In genomic region chr5:107269006-107269328, GRCm38 (mm10) we compare ENCODE assay signal across 7 mouse cellular contexts. TPM values are rescaled to one million over a fixed set of nuclear protein-coding genes. Genes with fewer than 3 reads are reported as not detected.
A peak's percentile ranks its signal among the peaks of the same experiment; 100 is the strongest.
DNase-seq lines count a peak whose midpoint lies in the region; ATAC-seq lines count a peak whose summit lies in the region.

No protein-coding gene starts in this region.

- 0 out of 2 replicates have a peak overlapping the region, but pooled peaks have one; percentile 22 for H3K27ac ChIP-seq in hindbrain, embryonic 14.5 days
- no peak overlapping the region for H3K27ac ChIP-seq in hindbrain, embryonic 11.5 days (ENCODE audit: low read depth, low read length)
- no peak overlapping the region; the same call in 1 of the 2 replicates for H3K27ac ChIP-seq in embryonic facial prominence, embryonic 11.5 days (replicated peaks; ENCODE audit: low read depth, low read length)
- H3K27ac ChIP-seq in neural tube, embryonic 15.5 days (replicated peaks), result peak overlapping the region; percentile 58

- no peaks in the 10 kb centered on the region for H3K9me3 ChIP-seq in hindbrain, embryonic 14.5 days (ENCODE audit: control insufficient read depth, low read length)
- H3K9me3 ChIP-seq in hindbrain, embryonic 11.5 days (ENCODE audit: control insufficient read depth, low read length), result no peaks in the 10 kb centered on the region
- no peaks in the 10 kb centered on the region for H3K9me3 ChIP-seq in embryonic facial prominence, embryonic 11.5 days (replicated peaks; ENCODE audit: control insufficient read depth, low read length)
- H3K9me3 ChIP-seq in neural tube, embryonic 15.5 days (replicated peaks), result no peaks in the 10 kb centered on the region

- no peak for DNase-seq in hindbrain, embryonic 14.5 days (ENCODE audit: low spot score)
- DNase-seq in hindbrain, embryonic 11.5 days (ENCODE audit: low spot score), result no peak
- DNase-seq in embryonic facial prominence, embryonic 11.5 days (ENCODE audit: low spot score), result peak; percentile 68
- peak; percentile 65 for DNase-seq in kidney, postnatal 14 days
- no peak for DNase-seq in layer of hippocampus, postnatal 10 days (ENCODE audit: low spot score in 2 of 2)

- H3K9ac ChIP-seq in hindbrain, embryonic 14.5 days, result no peak overlapping the region
- H3K9ac ChIP-seq in hindbrain, embryonic 11.5 days (ENCODE audit: low read depth, low read length), result no peak overlapping the region
- H3K9ac ChIP-seq in embryonic facial prominence, embryonic 11.5 days (replicated peaks; ENCODE audit: low read length), result no peak overlapping the region
- H3K9ac ChIP-seq in neural tube, embryonic 15.5 days (replicated peaks), result no peak overlapping the region; the same call in 1 of the 2 replicates

- no peak overlapping the region for H3K4me3 ChIP-seq in hindbrain, embryonic 14.5 days (replicated peaks; ENCODE audit: low read length)
- no peak overlapping the region for H3K4me3 ChIP-seq in hindbrain, embryonic 11.5 days (ENCODE audit: low read depth, low read length)
- H3K4me3 ChIP-seq in embryonic facial prominence, embryonic 11.5 days (ENCODE audit: low read depth, low read length), result no peak overlapping the region
- no peak overlapping the region for H3K4me3 ChIP-seq in neural tube, embryonic 15.5 days (replicated peaks)

- H3K4me1 ChIP-seq in hindbrain, embryonic 14.5 days (replicated peaks; ENCODE audit: control insufficient read depth, insufficient read depth, low read length), result peaks cover 8% of the 10 kb centered on the region
- 0 out of 2 replicates have a peak, but pooled peaks cover 2% of the 10 kb centered on the region for H3K4me1 ChIP-seq in hindbrain, embryonic 11.5 days (replicated peaks; ENCODE audit: control insufficient read depth, insufficient read depth, low read length)
- 0 out of 2 replicates have a peak, but pooled peaks cover 2% of the 10 kb centered on the region for H3K4me1 ChIP-seq in embryonic facial prominence, embryonic 11.5 days (ENCODE audit: control insufficient read depth, insufficient read depth, low read length)
- peaks cover 16% of the 10 kb centered on the region for H3K4me1 ChIP-seq in neural tube, embryonic 15.5 days

- no peaks in the 10 kb centered on the region for H3K36me3 ChIP-seq in hindbrain, embryonic 14.5 days (replicated peaks; ENCODE audit: control insufficient read depth, insufficient read depth)
- H3K36me3 ChIP-seq in hindbrain, embryonic 11.5 days (ENCODE audit: control insufficient read depth, insufficient read depth, low read length), result no peaks in the 10 kb centered on the region
- H3K36me3 ChIP-seq in embryonic facial prominence, embryonic 11.5 days (replicated peaks; ENCODE audit: control insufficient read depth, insufficient read depth, low read depth, low read length), result no peaks in the 10 kb centered on the region
- H3K36me3 ChIP-seq in neural tube, embryonic 15.5 days, result no peaks in the 10 kb centered on the region

- H3K27me3 ChIP-seq in hindbrain, embryonic 14.5 days (ENCODE audit: control insufficient read depth, insufficient read depth, low read length), result no peaks in the 10 kb centered on the region
- no peaks in the 10 kb centered on the region for H3K27me3 ChIP-seq in hindbrain, embryonic 11.5 days (ENCODE audit: control insufficient read depth, insufficient read depth, low read length)
- no peaks in the 10 kb centered on the region for H3K27me3 ChIP-seq in embryonic facial prominence, embryonic 11.5 days (ENCODE audit: control insufficient read depth, insufficient read depth, low read length)
- H3K27me3 ChIP-seq in neural tube, embryonic 15.5 days (replicated peaks), result no peaks in the 10 kb centered on the region; the same call in 1 of the 2 replicates

- 0 out of 2 replicates have a peak overlapping the region, but pooled peaks have one; percentile 15 for H3K4me2 ChIP-seq in hindbrain, embryonic 14.5 days (replicated peaks)
- H3K4me2 ChIP-seq in hindbrain, embryonic 11.5 days (replicated peaks; ENCODE audit: low read depth, low read length), result no peak overlapping the region
- no peak overlapping the region for H3K4me2 ChIP-seq in embryonic facial prominence, embryonic 11.5 days (ENCODE audit: low read depth, low read length)
- H3K4me2 ChIP-seq in neural tube, embryonic 15.5 days, result peak overlapping the region; percentile 11

- ATAC-seq in hindbrain, embryonic 14.5 days (ENCODE audit: low FRiP score), result no peak
- no peak for ATAC-seq in hindbrain, embryonic 11.5 days (ENCODE audit: low FRiP score)
- ATAC-seq in embryonic facial prominence, embryonic 11.5 days (replicated peaks; ENCODE audit: insufficient number of reproducible peaks, low FRiP score, low TSS enrichment, low read depth), result peak; percentile 54
- ATAC-seq in neural tube, embryonic 15.5 days (ENCODE audit: low FRiP score), result peak; percentile 39; the same call in 1 of the 2 replicates
- ATAC-seq in activated CD4-positive, CD25-positive, alpha-beta regulatory T cell, adult 4 months, result no peak

- WGBS in hindbrain, embryonic 14.5 days, result 19% methylated on average over 6 of the region's 6 CpGs
- WGBS in hindbrain, embryonic 11.5 days, result 22% methylated on average over 6 of the region's 6 CpGs
- WGBS in embryonic facial prominence, embryonic 11.5 days, result 22% methylated on average over 6 of the region's 6 CpGs
- WGBS in neural tube, embryonic 15.5 days, result 34% methylated on average over 6 of the region's 6 CpGs

RNA-seq across cellular contexts. Expression of gene Tgfbr3, which starts 20.5 kb away (rescaled TPM):
- 7.1 TPM in 2 replicates for polyA plus RNA-seq in hindbrain, embryonic 14.5 days (2014; fragmentation: Nextera tagmentation; extraction: Ambion mirVana)
- 7.5 and 9.6 TPM in 2 replicates for polyA plus RNA-seq in hindbrain, embryonic 11.5 days (2014; fragmentation: Nextera tagmentation; extraction: Ambion mirVana)
- 10.5 and 12.3 TPM in 2 replicates for polyA plus RNA-seq in embryonic facial prominence, embryonic 11.5 days (2014; fragmentation: Nextera tagmentation; extraction: Ambion mirVana)
- polyA plus RNA-seq in neural tube, embryonic 15.5 days (2015; fragmentation: Nextera tagmentation; extraction: Ambion mirVana), result 6.6 and 10.1 TPM in 2 replicates
- total RNA-seq in layer of hippocampus, postnatal 10 days (2021), result 10 to 100 TPM; 12.7 to 13.6 TPM
- polyA plus RNA-seq in activated CD4-positive, CD25-positive, alpha-beta regulatory T cell, adult 4 months (2017; shearing (Covaris generic)), result 1 to 10 TPM; 4.0 to 8.2 TPM

Comparison
In these comparisons a context has a peak if more than half of its experiments do, and no peak if none do; other contexts are left out.
1. H3K27ac ChIP-seq: peak in hindbrain, embryonic 14.5 days (single experiment) and neural tube, embryonic 15.5 days (single experiment); none in hindbrain, embryonic 11.5 days (single experiment) and embryonic facial prominence, embryonic 11.5 days (single experiment).
2. H3K4me2 ChIP-seq: peak in hindbrain, embryonic 14.5 days (single experiment) and neural tube, embryonic 15.5 days (single experiment); none in hindbrain, embryonic 11.5 days (single experiment) and embryonic facial prominence, embryonic 11.5 days (single experiment).
3. ATAC-seq: peak in embryonic facial prominence, embryonic 11.5 days (single experiment) and neural tube, embryonic 15.5 days (single experiment); none in hindbrain, embryonic 14.5 days (single experiment), hindbrain, embryonic 11.5 days (single experiment) and activated CD4-positive, CD25-positive, alpha-beta regulatory T cell, adult 4 months (single experiment).
4. DNase-seq: peak in embryonic facial prominence, embryonic 11.5 days (single experiment) and kidney, postnatal 14 days (single experiment); none in hindbrain, embryonic 14.5 days (single experiment), hindbrain, embryonic 11.5 days (single experiment) and layer of hippocampus, postnatal 10 days (0 of 2).